Mouse (Mus musculus) kidney, postnatal 25 days (tissue): ENCODE data around the gene Dedd.
A peak's percentile ranks its signal among the peaks of the same experiment; 100 is the strongest.
"Not testable (repeated sequence)": the region's sequence is repeated elsewhere in the genome, so short reads cannot be mapped to it uniquely, and the experiment has no call there.

Experiments
- DNase-seq, 2 experiments: peaks; one replicate each; pipeline ENCODE4 v3.0.0; 2021; ENCODE audit warnings: mixed read lengths in 2 of 2

Gene Dedd

DNA sequence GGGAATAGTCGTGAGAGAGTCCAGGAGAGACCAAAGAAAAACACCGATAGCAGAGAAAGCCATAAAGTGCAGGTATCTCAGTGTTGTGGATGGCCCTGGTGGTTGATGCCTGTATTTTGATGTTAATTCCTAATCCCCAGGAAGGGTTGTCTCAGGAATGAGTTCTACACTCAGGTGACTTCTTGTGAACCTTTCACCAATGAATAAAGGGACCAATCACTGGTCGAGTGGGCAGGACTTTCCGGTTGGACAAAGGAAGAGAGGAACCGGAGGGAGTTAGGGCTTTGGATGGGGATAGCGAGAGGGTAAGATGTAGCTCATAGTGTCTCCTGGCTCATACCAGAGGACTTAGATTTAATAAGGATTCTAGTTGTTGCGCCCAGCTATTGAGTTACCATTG is 9.2 kb upstream of the Dedd start:
- peak; percentile 34 to 66 for DNase-seq

GRCm38 (mm10) chr1:171320151-171320550 is 8.8 kb upstream of the Dedd start:
- DNase-seq: peak in 1 of 2 experiments; percentile 35

- no peak for DNase-seq
Measured at GRCm38 (mm10) chr1:171321415-171321814, 7.5 kb upstream of the Dedd start.

DNA sequence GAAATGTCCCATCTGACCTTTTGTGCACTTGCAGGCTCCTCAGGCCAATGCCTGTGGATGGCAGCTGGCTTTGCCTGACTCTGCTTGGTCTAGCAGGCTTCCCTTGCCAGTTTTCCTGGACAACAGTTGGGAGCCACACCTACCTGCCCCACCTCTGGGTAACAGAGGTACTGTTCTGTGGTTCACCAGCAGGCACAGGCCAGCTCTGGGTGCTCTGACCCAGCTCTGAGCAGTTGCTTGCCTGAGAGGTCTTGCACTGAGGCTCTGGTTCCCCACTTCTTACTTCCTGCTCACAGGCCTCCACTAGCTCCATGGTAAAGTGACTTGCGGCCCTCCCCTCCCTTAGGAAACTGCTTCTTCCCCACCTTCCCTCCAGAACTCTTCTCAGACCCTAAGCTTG is 6.9 kb upstream of the Dedd start:
- DNase-seq: peak; percentile 43 to 81

GRCm38 (mm10) chr1:171325571-171325970 is 3.4 kb upstream of the Dedd start:
- DNase-seq: no peak

GRCm38 (mm10) chr1:171326588-171326987 is 2.4 kb upstream of the Dedd start:
- not testable (repeated sequence) for DNase-seq

DNA sequence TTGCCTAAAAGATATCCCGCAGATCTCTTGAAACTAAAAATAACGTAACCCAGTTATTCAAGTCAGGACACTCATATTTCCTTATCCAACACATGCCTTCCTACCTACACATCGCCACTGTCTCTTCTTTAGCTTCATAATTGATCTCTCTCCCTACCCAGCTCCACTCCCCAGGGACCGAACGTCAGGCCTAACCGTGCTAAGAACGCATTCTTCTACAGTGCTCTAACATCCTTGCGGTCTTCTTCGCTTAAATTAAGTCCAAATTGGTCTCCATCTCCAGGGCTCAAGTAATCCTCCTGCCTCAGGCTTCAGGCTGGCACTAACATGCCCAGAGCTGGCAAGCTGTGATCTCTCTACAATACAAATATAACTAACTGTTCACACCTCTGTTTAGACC is 701 bp upstream of the Dedd start:
- DNase-seq: no peak

DNA sequence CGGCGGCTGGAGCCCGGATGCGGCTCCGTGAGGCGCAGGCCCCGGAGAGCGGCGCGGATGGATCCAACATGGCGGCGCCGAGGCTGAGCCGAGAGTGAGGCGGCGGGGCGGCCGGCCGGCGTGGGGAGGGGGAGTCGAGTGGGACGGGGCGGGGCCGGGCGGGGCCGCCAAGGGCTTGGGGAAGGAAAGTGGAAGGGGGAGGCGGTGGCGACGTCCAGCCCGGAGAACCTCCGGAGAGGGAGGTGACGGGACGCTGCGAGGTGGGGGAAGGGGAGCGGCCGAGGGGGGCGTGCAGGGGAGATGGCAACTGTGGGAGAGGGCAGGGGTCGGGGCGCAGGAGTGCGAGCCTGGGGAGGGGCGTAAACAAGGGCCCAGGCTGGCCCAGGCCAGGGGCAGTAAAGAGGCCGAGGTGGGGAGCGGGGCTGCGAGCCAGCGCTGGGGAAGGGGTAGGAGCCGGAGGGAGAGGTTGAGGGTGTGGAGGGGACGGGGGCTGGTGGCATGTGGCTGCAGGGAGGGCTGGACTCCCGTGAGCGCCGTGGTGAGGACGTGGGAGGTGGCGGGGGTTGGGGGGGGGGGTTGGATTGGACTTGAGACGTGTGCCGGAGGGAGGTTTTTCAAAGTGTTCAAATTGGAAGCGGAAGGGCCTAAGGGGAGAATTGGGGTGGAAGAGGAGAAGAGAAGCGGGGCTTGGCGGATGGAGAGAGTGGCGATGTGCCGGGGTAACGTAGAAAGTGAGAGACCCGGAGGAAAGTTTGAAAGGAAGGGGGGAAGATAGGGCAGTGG is 679 bp downstream of the Dedd start:
- peak; percentile 37 to 79 for DNase-seq

- peak in 1 of 2 experiments; percentile 6 for DNase-seq
Measured at GRCm38 (mm10) chr1:171330216-171330560, 1.2 kb downstream of the Dedd start.

DNA sequence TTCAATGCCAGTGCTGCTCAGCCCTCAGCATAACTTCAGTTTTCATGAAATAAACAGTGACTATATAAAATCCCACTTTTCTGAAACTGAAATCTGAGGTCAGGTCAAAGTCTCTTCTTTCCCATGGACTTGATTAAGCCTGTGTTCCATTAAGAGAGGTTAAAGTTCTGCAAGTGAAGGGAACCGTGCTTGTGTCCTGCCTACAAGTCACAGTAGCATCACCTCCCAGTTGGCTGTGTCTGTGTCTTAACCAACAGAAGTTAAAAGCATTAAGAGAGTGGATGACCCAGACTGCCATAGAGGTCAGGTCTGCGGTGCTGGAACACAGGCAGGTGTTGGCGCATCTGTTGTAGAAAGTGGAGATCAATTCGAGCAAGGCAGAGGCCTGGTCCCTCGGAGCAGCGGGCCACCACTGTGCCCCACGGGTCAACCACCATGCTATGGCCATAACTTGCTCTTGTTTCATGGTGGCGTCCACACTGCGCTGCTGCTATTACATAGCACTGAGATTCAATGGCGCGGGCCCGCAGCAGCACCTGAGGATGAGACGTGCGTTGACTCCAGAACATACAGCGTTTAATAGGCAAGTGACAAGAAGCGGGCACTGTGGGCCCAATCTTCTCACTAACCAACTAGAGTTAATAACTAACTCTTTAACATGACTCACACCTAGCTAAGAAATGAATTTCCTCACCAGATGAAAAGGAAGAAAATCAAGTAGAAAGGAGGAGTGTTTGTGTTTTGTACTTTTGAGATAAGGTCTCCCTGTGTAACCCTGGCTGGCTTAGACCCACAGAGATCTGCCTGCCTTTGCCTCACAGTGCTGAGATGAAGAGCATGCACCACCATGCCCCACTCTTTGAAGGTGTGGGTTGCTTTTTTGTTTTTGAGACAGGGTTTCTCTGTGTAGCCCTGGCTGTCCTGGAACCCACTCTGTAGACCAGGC is 13.6 kb downstream of the Dedd start:
- peak; percentile 22 to 65 for DNase-seq

GRCm38 (mm10) chr1:171343922-171344677 is 15.2 kb downstream of the Dedd start:
- peak; percentile 83 to 90 for DNase-seq

GRCm38 (mm10) chr1:171344715-171345114 is 15.8 kb downstream of the Dedd start:
- DNase-seq: no peak

- peak; percentile 94 to 96 for DNase-seq
Measured at GRCm38 (mm10) chr1:171345225-171346094, 16.5 kb downstream of the Dedd start, which contains the start of the genes Nit1 and Pfdn2. Gene Nit1, minus strand, starts transcription at chr1:171345646. Gene Pfdn2, plus strand, starts transcription at chr1:171345670.

DNA sequence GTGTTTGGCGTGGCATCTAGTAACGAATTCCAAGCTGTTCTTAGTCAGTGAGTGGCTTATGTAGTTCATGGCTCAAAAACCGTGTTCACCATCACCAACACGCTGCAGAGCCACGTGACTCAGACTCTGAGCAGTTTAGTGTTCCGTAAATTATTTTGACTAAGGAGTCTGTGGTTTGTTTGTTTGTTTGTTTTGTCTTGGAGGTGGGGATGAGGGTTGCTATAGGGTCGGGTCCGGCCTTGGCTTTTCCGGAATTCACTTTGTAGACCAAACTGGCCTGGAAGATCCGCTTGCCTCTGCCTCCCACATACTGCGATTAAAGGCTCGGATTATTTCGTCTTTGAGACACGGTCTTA is 17.1 kb downstream of the Dedd start:
- peak; percentile 31 to 38 for DNase-seq

GRCm38 (mm10) chr1:171348665-171349064 is 19.7 kb downstream of the Dedd start:
- peak in 1 of 2 experiments; percentile 24 for DNase-seq

GRCm38 (mm10) chr1:171349210-171349609 is 20.3 kb downstream of the Dedd start:
- DNase-seq: peak in 1 of 2 experiments; percentile 47

GRCm38 (mm10) chr1:171355812-171356340 is 26.9 kb downstream of the Dedd start:
- DNase-seq: peak; percentile 36 to 50

GRCm38 (mm10) chr1:171356814-171357213 is 27.9 kb downstream of the Dedd start:
- DNase-seq: peak in 1 of 2 experiments; percentile 35

DNA sequence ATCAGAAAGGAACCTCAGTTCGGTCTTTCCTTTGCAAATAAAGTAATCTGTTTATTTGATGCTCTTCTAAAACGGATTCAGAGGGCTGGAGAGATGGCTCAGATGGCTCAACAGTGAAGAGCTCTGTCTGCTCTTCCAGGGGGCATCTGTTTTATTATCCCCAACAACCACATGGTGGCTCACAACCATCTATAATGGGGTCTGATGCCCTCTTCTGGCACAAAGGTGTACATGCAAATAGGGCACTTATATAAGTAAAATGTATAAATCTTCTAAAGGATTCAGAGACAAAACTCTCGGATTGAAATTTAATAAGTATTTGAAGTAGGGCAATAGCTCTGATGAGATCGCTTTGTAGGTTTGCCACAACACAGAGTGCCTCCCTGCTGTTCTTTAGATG is 29.5 kb downstream of the Dedd start:
- peak in 1 of 2 experiments; percentile 39 for DNase-seq

DNA sequence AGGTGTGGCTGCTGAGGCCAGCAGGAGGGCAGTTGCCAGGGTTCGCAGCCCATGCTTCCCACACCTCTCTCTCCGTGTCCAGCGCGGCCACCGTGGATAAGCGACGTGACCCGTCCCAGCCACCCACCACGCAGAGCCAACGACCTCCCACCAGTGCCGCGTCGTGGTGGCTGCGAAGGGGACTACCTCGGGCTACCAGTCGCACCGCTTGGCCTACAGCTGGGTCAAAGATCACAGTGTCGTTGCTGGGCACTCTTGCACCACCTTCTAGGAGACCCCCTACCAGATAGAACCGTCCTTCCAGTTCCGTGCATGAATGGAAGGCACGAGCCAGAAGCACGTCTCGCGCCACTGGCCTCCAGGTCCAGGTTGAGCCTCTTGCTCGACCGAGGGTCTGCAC is 31.3 kb downstream of the Dedd start:
- no peak for DNase-seq

DNA sequence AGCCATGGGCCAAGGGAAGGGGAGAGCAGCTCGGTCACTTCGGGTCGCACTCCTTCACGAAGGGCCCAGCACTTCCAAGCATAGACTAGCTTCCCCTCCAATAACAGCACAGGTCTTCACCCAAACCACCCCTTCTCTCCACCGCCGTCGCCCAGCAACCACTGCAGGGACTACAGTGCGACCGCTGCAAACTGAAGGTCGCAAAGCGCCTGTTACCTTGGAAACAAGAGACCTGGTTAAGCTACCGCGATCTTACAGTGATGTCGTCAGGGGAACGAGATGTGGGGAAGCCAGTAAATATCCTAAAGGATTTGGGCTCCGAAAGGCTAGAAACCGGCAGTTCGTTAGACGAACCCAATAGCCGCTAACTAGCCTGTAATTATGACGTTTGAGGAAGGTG is 31.7 kb downstream of the Dedd start, which contains the start of gene Klhdc9:
Gene Klhdc9 (minus strand): TSS at position 143 of the 400 bp plus-strand sequence.
- peak; percentile 88 to 97 for DNase-seq
